Mouse (Mus musculus) lung, postnatal 0 days (tissue): ENCODE results near the gene Eloa.

Experiments used
- CTCF ChIP-seq: IDR thresholded peaks from 2 replicates; pipeline ENCODE4 v1.5.1; 2016; ENCODE audit warnings: antibody characterized with exemption, mild to moderate bottlenecking
- EP300 ChIP-seq: IDR thresholded peaks from 2 replicates; pipeline ENCODE4 v1.6.1; 2016; ENCODE audit warnings: antibody characterized with exemption, mild to moderate bottlenecking, control low read depth

DNA sequence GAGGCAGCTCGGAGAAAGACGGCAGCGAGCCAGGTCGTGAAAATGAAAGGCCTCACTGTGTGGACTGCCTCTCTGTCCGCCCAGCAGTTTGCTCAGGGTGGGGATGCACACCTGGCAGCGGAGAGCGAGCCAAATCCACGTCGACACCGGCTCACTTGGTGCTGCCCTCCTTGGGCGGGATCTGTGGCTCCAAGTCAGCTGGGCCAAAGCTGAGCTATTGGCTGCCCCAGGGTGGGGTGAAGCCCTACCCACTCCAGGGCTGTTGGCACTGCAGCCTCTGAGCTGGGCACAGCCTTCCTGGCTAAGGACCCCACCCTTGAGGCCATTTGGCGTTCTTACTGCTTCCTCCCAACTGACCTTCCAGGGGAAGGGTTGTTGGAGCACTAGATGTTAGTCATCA, 57.1 kb downstream of the Eloa start:
- TF ChIP-seq CTCF (peak; percentile 34), EP300 (no peak)
